Mouse (Mus musculus) hindbrain, embryonic 14.5 days (tissue): Measurements from ENCODE around the gene Usp33. TPM values are rescaled to one million over a fixed set of nuclear protein-coding genes. Genes with fewer than 3 reads are reported as not detected.

Source experiments
- ATAC-seq: fragments of 200-750 bp; cut with Nextera tagmentation; 2 replicates; pipeline ENCODE4 v1.8.0; 2017; ENCODE audit warnings: moderate number of reproducible peaks, mild to moderate bottlenecking, moderate TSS enrichment, moderate library complexity; ENCODE audit not compliant: low FRiP score
- DNase-seq: peaks from one replicate; pipeline ENCODE4 v3.0.0-alpha.2; 2015; ENCODE audit warnings: low spot score
- H3K27ac ChIP-seq: fragments of 300-500 bp; sonication (generic); 2 replicates; pipeline ENCODE4 v1.5.1; 2014; ENCODE audit warnings: mild to moderate bottlenecking, moderate library complexity
- H3K27me3 ChIP-seq: fragments of 300-500 bp; sonication (generic); 2 replicates; pipeline ENCODE4 v1.6.1; 2014; ENCODE audit warnings: mild to moderate bottlenecking, low read length, mixed read lengths; ENCODE audit not compliant: control insufficient read depth, insufficient read depth
- H3K36me3 ChIP-seq: fragments of 300-500 bp; sonication (generic); replicated peaks from 2 replicates; pipeline ENCODE4 v1.6.1; 2014; ENCODE audit not compliant: control insufficient read depth, insufficient read depth
- H3K4me1 ChIP-seq: fragments of 300-500 bp; sonication (generic); replicated peaks from 2 replicates; pipeline ENCODE4 v1.6.1; 2014; ENCODE audit warnings: antibody characterized with exemption, low read length, mixed read lengths; ENCODE audit not compliant: control insufficient read depth, insufficient read depth
- H3K4me2 ChIP-seq: fragments of 300-500 bp; sonication (generic); replicated peaks from 2 replicates; pipeline ENCODE4 v1.6.1; 2014; ENCODE audit warnings: mild to moderate bottlenecking, moderate library complexity
- H3K4me3 ChIP-seq: fragments of 300-500 bp; sonication (generic); replicated peaks from 2 replicates; pipeline ENCODE4 v1.5.1; 2014; ENCODE audit warnings: mild to moderate bottlenecking, low read length
- H3K9ac ChIP-seq: fragments of 300-500 bp; sonication (generic); 2 replicates; pipeline ENCODE4 v1.6.1; 2014
- H3K9me3 ChIP-seq: fragments of 300-500 bp; sonication (generic); 2 replicates; pipeline ENCODE4 v1.6.1; 2016; ENCODE audit warnings: low read length; ENCODE audit not compliant: control insufficient read depth
- WGBS: fragments of 180-500 bp; shearing (Covaris S2); extraction: QIAGEN DNeasy Blood & Tissue Kit; methylation state at CpG from one replicate; pipeline ENCODE4 v1.1.7; 2014; 5-methylcytosine and 5-hydroxymethylcytosine counted together
- polyA plus RNA-seq: library from polyadenylated mRNA; unstranded; fragments of >200 nt; fragmentation: Nextera tagmentation; extraction: Ambion mirVana; gene quantifications from 2 replicates; pipeline ENCODE4 v1.2.1, GENCODE M21; 2014

Usp33 gene
- polyA plus RNA-seq, 1 experiment from 2014 or later = 108 TPM

GRCm38 (mm10) chr3:152353434-152354177, 7.3 kb downstream of the Usp33 start:
- Histone ChIP-seq H3K4me3 (no peak overlapping the region), H3K4me2 (no peak overlapping the region), H3K9ac (no peak overlapping the region), H3K27ac (no peak overlapping the region), H3K9me3 (no peaks in the 10 kb centered on the region), H3K27me3 (no peaks in the 10 kb centered on the region), H3K4me1 (no peaks in the 10 kb centered on the region; the same call in none of the 2 replicates), H3K36me3 (no peaks in the 10 kb centered on the region)
- ATAC-seq = peak; percentile 42
- 64% methylated on average over 10 of the region's 10 CpGs for WGBS
- no peak for DNase-seq

DNA sequence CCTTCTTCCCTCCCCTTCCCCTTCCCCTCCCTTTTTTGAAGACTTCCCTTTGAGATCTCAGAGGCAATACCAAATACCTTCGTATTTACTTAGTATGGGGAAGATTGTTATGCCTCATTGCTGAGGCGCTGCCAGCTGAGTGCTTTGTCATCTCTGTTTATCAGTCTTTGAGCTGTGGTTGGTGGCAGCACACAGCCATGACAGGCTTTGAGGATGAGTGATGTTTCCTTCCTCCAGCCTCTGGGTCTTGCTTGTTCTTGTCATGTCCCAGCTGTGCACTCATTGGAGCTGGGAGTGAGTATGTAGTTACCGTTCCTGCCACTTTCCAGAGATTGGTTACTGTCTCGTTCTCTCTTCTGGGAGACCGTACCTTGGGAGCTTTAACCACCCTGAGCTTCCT, 9.1 kb downstream of the Usp33 start:
- Histone ChIP-seq H3K4me1 (no peaks in the 10 kb centered on the region; the same call in 1 of the 2 replicates), H3K27ac (no peak overlapping the region), H3K9ac (no peak overlapping the region), H3K36me3 (peaks cover 12% of the 10 kb centered on the region), H3K27me3 (no peaks in the 10 kb centered on the region), H3K4me2 (no peak overlapping the region), H3K4me3 (no peak overlapping the region), H3K9me3 (no peaks in the 10 kb centered on the region)
- ATAC-seq = no peak
- no peak for DNase-seq
- WGBS = 61% methylated on average over 5 of the region's 5 CpGs

GRCm38 (mm10) chr3:152356751-152357150, 10.5 kb downstream of the Usp33 start:
- no peaks in the 10 kb centered on the region for H3K27me3 ChIP-seq
- H3K4me1 ChIP-seq = no peaks in the 10 kb centered on the region; the same call in 1 of the 2 replicates
- H3K9me3 ChIP-seq = no peaks in the 10 kb centered on the region
- H3K36me3 ChIP-seq = peaks cover 24% of the 10 kb centered on the region
- DNase-seq (no peak), ATAC-seq (no peak)
- H3K4me2 ChIP-seq = no peak overlapping the region
- no peak overlapping the region for H3K9ac ChIP-seq
- 84% methylated on average over 9 of the region's 9 CpGs for WGBS
- H3K4me3 ChIP-seq = no peak overlapping the region
- no peak overlapping the region for H3K27ac ChIP-seq

DNA sequence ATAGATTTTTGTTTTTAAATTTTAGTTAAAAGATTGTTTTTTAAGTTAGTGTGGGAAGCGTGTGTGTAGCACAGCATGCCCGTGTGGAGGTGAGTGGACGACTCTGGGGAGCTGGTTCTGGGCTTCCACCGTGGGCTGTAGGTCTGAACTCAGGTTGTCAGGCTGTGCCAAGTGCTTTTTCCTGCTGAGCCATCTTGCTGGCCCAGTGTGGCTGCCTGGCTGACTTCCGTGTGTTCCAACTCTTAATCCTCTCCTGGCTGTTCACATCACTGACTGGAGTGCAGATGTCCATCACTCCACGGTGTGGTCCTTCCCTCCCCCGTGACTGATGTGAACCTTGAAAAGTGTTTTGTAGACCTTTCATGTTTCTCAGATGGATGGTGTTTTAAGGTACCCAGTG, 12.9 kb downstream of the Usp33 start:
- H3K4me3 ChIP-seq = no peak overlapping the region
- no peak overlapping the region for H3K9ac ChIP-seq
- H3K27ac ChIP-seq = no peak overlapping the region
- H3K36me3 ChIP-seq = peaks cover 48% of the 10 kb centered on the region
- DNase-seq = no peak
- no peaks in the 10 kb centered on the region for H3K9me3 ChIP-seq
- WGBS = 86% methylated on average over 7 of the region's 7 CpGs
- no peak overlapping the region for H3K4me2 ChIP-seq
- H3K4me1 ChIP-seq = no peaks in the 10 kb centered on the region
- no peaks in the 10 kb centered on the region for H3K27me3 ChIP-seq
- no peak for ATAC-seq

DNA sequence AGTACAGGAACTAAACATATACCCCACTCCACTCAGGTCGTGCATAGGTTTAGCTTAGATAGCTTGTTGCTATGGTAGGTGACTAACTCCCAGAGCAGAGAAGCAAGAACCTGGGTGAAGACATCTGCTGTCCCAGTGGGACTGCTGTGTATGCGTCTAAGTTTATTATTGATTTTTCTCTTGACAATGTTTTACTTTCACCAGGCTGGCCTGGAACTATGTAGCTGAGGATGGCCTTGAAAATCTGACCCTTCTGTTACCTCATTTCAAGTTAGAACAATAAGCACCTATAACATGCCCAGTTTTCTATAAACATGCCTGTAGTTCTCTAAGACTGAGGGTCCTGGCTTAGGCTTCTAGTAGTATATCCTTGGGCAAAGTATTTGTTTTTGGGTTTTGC, 17.9 kb downstream of the Usp33 start:
- WGBS = 93% methylated on average over 2 of the region's 2 CpGs
- Histone ChIP-seq H3K36me3 (peaks cover 97% of the 10 kb centered on the region), H3K4me2 (no peak overlapping the region), H3K27ac (no peak overlapping the region), H3K4me1 (no peaks in the 10 kb centered on the region), H3K9ac (no peak overlapping the region), H3K9me3 (no peaks in the 10 kb centered on the region), H3K27me3 (no peaks in the 10 kb centered on the region), H3K4me3 (no peak overlapping the region)
- DNase-seq = no peak
- no peak for ATAC-seq

DNA sequence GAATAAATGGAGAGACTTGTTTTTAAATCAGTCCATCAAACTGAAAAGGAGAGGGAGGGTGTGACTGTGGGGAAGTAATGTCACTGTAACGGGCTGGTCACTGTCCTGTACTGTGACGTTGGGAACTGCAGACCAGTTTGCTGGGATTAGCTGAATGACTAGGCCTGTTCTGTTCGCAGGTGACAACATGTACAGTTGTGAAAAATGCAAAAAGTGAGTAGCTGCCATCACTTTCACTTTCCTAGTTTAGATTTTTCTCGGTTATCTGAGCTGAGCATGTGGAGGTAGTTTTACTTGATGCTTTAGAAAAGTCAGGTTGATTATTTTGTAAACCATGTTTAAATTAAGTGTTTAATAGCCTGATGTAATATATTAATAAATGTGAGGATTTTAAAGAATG, 29.8 kb downstream of the Usp33 start:
- Histone ChIP-seq H3K4me2 (no peak overlapping the region), H3K9ac (no peak overlapping the region), H3K4me3 (no peak overlapping the region), H3K27me3 (no peaks in the 10 kb centered on the region), H3K9me3 (no peaks in the 10 kb centered on the region), H3K27ac (no peak overlapping the region), H3K4me1 (no peaks in the 10 kb centered on the region), H3K36me3 (peaks cover 93% of the 10 kb centered on the region)
- ATAC-seq = no peak
- DNase-seq = no peak
- WGBS = 89% methylated on average over 4 of the region's 4 CpGs

GRCm38 (mm10) chr3:152384106-152384505, 37.8 kb downstream of the Usp33 start:
- 66% methylated on average over 11 of the region's 11 CpGs for WGBS

GRCm38 (mm10) chr3:152395350-152396277, 49.3 kb downstream of the Usp33 start, which contains the start of gene Zzz3:
Zzz3 (plus strand) TSS chr3:152395473.
- Histone ChIP-seq H3K9ac (peak within 1 kb of the TSS; percentile 87), H3K27ac (peak within 1 kb of the TSS; percentile 98), H3K27me3 (no peaks in the 10 kb centered on the region), H3K4me3 (peak within 1 kb of the TSS; percentile 57), H3K4me2 (peak within 1 kb of the TSS; percentile 78), H3K36me3 (peaks cover 30% of the 10 kb centered on the region), H3K9me3 (no peaks in the 10 kb centered on the region), H3K4me1 (peaks cover 24% of the 10 kb centered on the region)
- under 1% methylated on average over 62 of the region's 108 CpGs for WGBS
- peak; percentile 90 for DNase-seq
- peak; percentile 94 for ATAC-seq

More at GRCm38 (mm10) chr3:152384106-152384505, 37.8 kb downstream of the Usp33 start:
- H3K4me3 ChIP-seq = no peak overlapping the region
- H3K4me2 ChIP-seq = no peak overlapping the region
- no peaks in the 10 kb centered on the region for H3K4me1 ChIP-seq
- H3K9ac ChIP-seq = no peak overlapping the region
- H3K9me3 ChIP-seq = no peaks in the 10 kb centered on the region
- ATAC-seq (no peak), DNase-seq (no peak)
- H3K27ac ChIP-seq = no peak overlapping the region
- peaks cover 82% of the 10 kb centered on the region for H3K36me3 ChIP-seq
- H3K27me3 ChIP-seq = no peaks in the 10 kb centered on the region

DNA sequence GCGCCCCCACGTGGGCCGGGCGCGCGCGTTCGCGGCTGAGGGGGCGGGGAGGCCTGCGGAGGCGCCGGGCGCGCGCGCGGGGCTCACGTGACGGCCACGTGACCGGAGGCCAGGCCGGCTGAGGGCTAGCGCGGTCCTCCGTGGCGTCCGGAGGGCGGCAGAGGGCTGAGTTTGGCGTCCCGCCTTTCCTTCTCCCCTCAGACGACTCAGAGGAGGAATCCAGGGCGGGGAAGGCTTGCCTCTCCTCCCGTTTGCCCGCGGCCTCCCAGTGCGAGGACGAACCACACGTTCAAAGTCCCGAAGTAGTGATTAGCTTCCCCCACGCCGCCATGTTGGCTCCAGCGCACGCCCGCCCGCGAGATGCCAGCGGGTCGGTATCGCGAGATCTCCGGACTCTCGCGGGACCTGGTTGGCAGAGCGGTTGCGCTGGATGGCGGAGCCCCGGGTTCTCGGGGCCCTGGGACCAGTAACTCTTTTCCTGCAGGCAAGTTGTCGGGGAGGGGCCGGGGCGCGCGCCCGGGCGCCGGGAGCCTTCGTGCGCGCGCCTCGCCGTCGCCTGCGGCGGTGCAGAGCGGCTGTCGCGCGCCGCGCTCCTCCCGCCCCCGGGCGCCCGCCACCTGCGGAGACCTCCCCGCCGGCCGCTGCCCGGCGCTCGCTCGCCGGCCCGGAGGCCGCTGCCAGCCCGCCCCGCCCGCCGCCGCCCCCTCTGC, 50.2 kb downstream of the Usp33 start:
- H3K9ac ChIP-seq = peak overlapping the region; percentile 87
- WGBS = under 1% methylated on average over 85 of the region's 102 CpGs

More for the DNA sequence above, 50.2 kb downstream of the Usp33 start:
- DNase-seq (peak; percentile 98), ATAC-seq (peak; percentile 93)
- Histone ChIP-seq H3K36me3 (peaks cover 27% of the 10 kb centered on the region), H3K4me1 (peaks cover 24% of the 10 kb centered on the region), H3K27ac (peak overlapping the region; percentile 98), H3K9me3 (no peaks in the 10 kb centered on the region), H3K27me3 (no peaks in the 10 kb centered on the region), H3K4me2 (peak overlapping the region; percentile 78), H3K4me3 (peak overlapping the region; percentile 57)
